Mouse (Mus musculus) layer of hippocampus, adult 8-10 months (tissue): ENCODE results near the gene Cadm1. TPM values are rescaled to one million over a fixed set of nuclear protein-coding genes. Genes with fewer than 3 reads are reported as not detected.

Experiments used
- DNase-seq, 2 experiments: peaks; one replicate each; pipeline ENCODE4 v3.0.0; 2022; ENCODE audit warnings: low spot score in 2 of 2
- total RNA-seq, 4 experiments: library from RNA; stranded (reverse); gene quantifications; 2 replicates each; pipeline ENCODE4 v1.2.4; 2022

Cadm1 gene
- total RNA-seq, 4 experiments from 2014 or later: 270 to 291 (median 280) TPM

DNA sequence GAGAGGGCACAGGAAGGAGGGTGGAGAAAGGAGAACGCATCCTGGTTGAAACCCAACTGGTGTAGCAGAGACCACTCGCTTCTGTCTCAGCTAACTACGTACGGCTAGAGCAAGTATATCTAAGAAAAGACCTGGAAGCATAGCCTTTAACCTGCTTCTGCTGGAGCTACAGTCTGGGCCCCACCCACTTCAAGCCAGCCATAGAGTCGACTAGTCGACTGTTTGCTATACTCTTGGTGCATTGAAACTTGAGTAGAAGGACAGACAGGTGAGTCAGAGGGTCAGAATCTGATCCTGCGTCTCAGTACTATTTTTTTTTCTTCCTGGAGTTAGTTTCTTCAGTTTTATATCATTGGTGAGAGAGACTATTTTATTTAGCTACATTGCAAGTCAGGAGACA is 78.5 kb downstream of the Cadm1 start:
- DNase-seq: no peak

DNA sequence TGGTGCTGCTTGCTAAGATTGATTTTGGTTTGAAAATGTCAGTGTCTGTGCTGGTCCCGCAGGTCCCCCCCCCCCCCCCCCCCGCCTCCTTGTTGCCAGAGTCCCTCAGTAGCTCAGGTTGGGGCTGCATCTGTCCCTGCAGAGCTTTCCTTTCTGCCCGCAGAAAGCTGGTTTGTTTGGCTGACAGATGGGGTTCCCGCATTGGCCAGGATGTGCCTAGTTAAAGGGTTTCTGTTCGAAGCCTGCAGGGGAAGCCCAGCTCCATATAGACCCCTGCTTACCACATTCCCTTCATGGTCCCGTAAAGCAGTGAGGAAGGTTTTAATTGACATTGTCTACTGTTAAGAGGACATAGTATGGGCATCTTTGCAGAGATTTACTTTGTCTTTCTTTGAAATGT is 78.9 kb downstream of the Cadm1 start:
- DNase-seq: no peak

DNA sequence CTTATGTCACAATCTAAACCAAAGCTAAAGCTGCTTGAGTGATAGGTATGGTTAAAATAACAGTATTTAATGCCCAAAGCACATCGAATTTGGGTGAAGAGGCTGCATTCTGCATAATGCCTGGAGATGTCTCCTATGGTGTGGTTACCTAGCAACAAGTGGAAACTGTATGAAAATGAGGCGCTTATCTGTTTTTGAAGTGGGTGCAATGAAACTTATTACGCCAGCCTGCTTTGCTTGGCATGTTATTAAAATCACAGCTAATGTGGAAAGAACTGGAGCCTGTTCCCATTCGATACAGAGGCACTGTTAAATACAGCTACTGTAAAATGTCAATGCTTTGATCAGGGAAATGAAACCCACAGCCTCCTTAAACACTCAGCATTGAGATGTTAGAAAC is 79.5 kb downstream of the Cadm1 start:
- no peak for DNase-seq

DNA sequence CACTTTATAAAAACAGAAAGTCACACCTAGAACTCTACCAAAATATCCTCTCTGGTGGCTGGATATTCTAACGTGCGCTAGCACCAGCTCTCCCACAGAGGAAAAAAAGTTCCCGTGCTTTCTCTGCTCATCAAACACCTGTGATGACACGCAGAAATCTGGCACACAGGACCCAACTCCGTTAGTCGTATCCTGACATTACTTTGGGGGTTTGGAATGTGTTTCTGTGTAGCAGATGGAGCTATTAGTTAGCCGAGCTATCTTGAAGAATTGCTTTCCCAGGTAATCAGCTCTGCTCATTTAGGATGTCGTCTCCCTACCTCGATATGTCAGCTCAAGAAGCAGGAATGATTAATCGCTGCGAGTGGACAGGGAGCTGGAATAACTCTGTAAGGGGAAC is 80.3 kb downstream of the Cadm1 start:
- DNase-seq: no peak

DNA sequence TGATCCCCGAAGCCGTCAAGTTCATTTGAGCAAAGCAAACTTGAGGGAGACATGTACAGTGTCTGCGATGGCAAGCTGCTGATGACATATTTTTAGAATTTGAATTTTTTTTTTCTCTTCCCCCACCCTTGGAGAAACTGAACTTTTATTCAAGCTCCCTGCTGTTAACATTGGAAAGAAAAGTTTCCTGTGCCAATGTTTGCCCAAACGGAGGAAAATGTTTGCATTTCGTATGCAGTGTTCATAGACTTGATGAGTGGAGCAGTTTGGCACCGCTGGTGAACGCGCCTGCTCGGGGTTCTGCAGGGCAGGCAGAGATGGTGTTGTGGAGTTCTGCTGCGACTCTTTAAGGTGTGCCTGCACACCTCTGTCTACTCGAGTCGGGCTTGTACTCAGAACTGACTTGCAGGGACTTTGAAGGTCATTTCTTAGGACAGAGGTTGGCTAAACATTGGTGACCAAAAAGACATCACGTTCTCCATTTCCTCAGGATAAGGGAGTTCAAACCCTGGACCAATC is 83.0 kb downstream of the Cadm1 start:
- DNase-seq: no peak

DNA sequence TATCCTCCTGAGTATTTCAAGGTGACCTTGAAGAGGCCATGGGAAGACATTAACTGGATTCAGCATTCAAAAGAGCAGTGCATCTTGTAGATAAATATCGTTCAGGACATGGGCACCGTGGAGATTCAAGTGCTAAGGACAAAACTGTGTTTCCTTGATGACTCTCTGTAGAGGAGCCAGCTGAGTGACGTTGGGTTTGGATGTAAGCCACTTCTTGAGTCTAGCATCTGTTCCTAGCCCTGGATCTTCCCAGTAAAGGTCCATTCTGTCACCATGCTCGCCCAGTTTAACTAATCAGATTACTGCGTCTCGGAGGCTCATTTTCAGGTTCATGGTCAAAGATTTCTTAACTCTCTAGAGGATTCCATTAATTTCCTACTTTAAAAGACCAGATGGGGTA is 85.1 kb downstream of the Cadm1 start:
- peak in 1 of 2 experiments; percentile 55 for DNase-seq

DNA sequence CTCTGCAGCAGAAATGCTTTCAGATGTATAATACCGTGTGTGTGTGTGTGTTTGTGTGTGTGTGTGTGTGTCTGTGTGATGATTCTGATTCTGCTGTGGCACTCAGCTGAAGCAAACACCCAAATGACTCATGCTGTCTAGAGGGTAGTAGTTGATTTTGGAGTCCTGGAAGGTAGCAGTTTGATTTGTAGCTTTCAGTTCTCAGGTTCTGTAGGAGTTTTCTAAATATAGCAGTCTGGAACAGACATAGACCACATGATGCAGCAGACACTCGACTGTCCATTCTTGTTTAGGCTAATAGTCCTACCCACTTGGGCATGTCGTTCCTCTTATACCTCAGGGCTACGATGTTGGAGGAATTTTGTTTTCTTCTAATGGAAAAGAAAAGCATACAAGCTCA is 86.4 kb downstream of the Cadm1 start:
- no peak for DNase-seq

DNA sequence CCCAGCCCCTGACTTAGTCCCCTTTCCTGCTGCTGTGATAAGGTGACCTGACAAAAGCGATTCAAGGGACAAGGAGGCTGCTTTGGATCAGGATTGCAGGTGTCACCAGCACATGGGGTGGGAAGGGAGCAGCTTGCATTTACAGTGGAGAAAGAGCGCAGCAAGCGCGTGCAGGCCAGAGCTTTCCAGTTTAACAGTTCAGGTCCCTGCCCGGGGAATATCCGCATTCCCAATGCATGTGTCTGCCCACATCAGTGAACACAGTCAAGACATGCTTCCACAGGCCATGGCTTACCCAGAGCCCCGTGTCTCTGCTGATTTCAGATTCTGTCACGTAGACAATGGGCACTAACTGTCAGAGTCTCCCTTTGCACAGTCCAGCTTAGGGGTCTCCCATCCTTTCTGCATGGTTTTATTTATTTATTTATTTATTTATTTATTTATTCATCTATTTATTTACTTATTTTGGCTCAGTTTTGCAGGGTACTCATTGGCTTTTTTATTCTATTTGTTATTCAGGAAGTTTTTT is 89.6 kb downstream of the Cadm1 start:
- DNase-seq: no peak

DNA sequence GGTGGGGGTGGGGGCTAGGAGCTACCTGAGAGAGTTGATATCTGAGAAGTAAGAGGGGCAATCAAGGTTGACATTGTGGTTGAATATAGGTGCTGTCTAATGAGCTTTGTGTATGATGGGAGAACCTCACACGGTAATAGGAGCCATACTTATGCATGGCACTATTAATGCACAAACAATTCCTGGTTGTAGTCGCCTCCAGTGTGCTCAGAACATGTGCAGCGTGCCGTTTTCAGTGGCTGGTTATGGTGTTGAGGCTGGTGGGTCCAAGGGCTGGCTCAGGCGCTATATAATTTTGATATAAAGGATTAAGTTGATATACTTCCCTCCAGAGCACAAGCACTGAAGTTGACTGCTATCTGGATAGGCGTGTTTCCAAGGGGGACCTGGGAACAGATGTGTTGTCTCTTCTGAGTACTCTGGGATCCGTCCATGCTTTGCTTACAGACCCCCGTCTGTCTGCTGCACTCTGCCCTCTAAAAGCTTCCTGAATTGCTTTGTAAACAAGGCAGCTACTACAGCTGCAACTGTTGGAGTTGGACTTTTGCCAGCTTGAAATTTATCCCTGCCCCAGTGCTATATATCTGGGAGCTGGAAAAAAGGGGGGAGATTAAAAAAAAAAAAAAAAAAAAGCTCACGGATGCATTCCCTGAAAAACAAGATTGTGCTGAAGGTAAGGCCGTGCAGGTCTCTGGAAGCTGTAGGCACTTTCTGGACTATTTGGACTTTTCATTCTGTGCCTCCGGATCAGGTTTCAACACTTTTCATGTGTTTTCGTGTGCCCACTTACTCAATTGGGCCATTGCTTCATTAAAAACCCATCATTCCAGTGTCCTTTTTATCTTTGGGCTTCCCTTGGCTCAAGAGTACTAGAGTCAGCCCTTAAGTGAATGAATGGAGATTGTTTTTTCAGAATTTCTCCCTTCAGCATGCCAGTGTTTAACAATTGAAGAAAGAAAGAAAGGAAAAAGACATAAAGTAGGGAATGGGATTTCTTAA is 93.8 kb downstream of the Cadm1 start:
- DNase-seq: no peak

DNA sequence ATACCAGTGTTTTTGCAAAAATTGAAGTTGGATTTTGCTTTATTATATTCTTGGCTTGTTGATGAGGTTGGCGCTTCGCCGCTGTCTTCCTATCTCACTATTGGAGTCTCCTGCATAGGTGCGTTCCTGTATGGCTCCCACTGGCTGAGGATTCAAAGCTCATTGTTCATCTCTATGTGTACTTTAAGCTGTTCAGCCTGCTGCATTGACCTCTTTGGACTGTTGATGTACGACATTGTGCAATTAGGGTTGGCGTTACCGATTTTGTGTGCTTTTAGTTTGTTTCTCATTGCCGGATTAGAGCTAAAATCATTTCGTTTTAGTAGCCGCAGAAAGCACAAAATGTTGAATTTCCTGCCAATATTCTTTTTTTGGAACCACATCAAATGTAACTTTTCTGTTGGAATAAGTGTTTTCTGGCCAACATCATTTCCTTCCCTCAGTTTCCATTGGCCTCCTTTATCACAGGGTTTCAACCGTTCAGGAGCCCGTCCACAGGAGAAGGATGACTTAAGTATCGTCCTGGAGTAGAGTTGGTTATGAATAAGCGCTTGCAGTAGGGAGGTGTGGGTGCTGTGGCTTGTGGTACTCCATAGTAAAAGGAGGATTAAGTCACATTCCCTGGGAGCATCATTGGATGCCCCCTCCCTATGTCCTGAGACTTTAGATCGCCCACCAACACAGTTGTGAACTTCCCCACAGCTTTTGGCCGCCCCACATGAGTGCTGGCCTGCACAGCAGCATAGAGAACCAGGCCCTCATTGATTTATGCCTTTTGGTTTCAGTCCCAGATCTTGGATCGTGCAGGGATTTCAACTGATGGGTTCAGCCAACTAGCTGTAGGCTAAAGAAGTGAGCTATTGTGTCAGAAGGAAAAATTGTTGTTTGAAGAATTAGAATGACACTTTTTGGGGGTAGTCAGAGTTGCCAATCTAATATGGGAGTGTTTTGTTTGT is 94.9 kb downstream of the Cadm1 start:
- DNase-seq: no peak

DNA sequence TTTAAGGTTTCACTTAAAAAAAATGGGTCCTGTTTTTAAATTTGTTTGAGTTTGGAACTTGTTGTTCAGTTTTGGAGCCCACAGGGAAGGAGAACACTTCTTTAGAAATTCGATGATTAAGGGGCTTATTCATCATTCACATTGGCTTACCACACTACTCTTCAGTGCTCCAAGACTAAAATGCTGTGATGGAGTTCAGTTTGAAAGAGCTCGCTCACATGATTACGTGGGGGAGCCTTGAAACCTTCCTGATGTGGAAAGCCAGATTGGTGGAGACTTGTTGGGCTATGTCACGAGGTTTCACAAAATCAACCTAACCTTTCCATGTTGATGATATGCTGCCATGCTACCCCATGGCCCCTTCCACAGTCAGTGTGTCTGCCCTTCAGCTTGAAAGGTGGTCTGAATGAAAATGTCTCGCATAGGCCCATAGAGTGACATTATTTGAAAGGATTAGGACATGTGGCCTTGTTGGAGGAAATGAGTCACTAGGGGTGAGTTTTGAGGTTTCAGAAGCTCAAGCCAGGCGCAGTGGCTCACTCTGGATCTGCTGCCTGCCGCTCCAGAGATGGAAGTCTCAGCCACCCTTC is 95.7 kb downstream of the Cadm1 start:
- DNase-seq: no peak

DNA sequence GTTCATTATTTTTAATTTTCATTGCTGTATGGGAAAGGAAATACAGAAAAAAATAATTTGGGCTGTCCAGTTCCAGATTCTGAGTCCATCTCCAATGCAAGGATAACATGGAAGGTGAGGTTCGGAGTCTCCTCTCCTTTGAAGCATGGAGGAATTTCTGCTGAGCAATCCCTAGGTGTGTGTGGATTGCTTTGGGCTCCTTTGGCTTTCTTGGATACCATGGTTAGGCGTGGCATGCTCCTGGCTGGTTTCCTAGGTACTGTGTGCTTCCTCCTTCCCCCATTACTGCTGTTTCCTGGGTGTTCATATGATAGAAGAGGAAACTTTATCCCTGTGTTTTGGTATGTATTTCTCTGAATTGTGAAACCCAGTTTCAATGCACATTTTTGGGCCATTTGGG is 98.0 kb downstream of the Cadm1 start:
- no peak for DNase-seq

DNA sequence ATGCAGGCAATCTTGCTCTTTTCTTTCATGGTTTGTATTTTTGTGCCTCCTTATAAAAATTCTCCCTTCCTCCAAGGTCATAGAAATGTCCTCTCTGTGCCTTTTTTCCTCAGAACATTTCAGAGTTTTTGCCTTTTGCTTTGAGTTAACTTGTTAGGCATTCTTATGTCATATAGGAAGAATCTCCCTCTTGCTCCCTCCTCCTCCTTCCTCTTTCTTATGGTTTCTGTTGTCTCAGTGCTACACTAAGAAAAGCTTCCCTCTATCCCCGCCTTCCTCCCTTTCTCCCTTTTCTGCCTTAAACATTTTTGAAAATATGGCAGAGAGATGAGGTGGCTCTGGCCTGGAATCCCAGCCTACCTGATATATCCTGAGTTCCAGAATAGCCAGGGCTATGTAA is 98.6 kb downstream of the Cadm1 start:
- no peak for DNase-seq

DNA sequence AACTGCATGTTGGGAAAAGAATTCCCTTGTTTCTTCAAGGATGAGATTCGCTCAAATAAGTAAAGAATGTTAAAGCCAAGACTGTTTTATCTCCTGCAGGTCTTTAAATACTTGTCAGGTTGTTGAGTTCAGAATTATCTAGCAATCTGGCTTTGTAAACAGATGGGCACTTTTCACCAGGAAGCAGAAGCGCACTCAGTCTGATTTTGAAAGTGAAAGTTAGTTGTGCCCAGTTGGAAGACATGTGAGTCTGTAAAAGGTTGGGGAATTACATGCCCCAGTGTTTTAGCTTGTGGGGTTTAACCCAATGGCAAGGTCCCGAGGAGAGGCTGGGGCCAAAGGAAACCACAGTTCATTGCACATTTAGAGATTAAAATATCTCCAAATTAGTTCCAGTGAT is 104.7 kb downstream of the Cadm1 start:
- no peak for DNase-seq

DNA sequence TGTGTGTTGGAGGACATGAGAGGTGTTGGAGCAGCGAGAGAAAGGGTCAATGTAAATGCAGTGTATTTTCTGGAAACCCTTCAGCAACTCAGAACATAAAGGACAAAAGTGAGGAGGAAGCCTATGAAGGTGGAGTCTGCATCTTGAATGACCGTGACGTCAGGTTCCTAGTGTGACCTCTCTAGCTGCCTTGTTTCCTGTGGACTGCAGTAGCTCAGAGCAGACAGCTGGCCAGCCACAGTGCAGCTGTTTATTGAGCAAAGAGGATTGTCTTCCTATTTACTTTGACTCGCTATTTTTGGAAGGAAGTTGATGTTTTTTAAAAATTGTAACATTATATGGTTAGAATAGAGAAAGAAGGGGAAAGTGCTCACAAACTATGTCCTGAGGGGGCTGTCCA is 112.7 kb downstream of the Cadm1 start:
- DNase-seq: no peak

DNA sequence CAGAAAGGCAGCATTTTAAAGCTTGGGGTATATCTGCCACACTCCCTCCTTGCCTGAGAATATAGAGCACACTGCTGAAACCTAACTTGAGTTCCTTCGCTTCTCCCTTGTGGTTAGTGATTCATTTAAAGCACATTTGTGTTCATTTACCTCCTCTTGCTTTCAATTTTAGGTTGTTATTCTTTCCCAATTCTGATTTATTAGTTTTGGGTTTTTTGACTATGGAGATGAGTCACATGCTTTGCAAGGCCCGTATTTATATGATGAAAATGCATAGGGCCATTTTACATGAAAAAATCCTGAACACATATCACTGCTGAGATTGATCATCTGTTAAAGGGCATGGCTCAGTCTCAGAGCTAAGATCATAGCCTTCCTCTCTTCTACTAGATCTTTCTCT is 115.1 kb downstream of the Cadm1 start:
- DNase-seq: no peak

DNA sequence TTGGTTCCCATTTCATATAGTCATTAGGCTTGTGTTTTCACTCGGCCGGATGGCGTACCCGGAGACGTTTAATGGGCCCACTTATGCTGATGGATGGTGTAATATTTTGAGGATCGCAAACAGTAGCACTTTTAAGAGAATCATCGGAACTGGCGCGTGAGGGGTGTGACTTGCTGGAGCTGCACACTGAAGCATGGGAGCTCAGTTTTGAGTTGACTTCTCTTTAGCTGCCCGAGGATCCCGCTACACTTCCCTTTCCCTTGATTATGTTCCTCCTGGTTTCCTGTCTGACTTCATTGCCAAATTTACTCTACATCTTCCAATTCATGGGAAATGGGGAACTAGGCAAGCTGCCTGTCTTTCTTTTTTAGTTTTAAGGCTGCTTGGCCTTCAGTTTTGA is 121.5 kb downstream of the Cadm1 start:
- DNase-seq: no peak

DNA sequence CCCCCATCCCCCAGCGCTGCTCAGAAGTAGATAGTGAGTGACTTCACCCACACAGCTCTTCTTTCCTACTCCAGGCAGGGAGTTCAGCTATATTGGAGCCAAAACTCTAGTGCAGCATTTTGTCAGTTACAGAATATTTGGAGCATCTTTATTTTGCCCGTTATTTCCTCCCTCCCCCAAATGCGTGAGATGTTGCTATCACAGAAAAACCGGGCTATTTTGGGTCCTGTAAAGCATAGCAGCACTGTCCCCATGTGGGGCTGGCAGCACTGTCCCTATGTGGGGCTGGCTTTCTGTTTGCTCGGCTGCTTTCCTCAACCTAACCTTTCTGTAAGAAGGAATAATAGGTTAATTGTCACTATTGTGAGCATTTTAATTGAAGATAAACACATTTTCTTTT is 122.2 kb downstream of the Cadm1 start:
- DNase-seq: no peak

DNA sequence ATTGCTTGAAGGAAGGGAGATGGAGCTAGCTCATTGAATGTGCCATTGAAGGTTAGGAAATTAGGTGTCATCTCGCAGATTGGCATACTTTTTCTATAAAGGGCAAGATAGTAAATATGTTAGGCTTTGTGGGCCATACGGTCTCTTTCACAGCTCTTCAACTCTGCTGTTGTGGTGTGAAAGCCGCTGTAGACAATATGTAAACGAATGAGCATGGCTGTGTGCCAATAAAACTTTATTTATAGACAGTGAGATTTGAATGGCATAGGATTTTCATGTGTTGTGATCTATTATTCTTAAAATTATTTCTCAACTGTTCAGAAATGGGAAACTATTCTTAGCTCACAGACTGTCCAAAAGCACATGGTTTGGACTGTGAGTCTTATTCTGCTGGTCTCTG is 123.0 kb downstream of the Cadm1 start:
- no peak for DNase-seq

DNA sequence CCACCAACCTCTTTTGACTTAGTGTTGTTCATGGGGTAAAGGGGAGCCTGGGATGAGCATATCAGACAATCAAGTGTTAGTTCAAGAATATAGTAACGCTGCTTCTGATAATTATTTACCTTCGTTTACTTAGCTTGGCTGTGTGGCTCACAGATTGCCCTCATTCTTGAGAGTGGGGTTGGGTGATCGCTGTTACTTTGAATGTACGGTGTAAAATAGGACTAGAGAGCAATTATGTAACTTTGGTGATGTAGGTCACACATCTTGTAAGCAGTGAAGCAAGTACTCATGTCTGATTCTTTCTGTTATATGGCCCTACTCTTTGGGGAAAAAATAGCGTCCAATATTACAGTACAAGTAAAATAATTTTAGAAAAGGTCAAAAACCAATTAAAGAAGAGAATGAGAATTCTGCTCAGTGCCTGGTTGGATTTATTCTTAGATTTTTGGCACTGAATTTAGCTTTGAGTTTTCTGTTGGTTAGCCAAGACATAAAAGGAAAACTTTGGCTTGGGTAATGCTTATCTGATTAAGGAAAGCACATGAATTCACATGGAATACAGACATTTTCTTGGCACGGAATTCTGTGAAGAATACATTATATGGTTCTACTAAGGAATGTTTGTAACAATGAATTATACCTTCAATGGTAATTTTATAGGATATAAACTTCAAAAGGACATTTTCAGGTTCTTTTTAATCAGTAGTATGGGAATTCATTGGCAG is 129.6 kb downstream of the Cadm1 start:
- DNase-seq: no peak

DNA sequence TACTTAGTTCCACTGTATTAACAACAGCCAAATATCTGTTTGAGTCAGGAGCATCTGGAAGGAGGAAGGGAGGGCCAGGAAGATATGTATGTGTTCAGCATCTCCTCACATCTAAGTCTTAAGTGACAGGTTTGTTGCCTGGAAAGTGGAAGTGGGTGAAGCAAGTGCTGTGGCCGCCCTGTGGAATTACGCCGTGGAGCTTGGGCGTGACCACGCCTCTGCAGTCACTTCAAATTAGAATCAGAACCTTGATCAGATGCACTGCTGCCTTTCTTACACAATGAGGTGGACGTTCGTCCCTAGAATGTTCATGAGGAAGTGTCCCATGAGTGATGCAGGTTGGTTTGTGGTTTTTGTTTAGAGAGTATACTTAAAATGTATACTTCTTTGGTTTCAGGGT is 131.6 kb downstream of the Cadm1 start:
- DNase-seq: no peak
